Mouse (Mus musculus) forebrain, embryonic 16.5 days (tissue): ENCODE measurements around the gene 1700030J22Rik. TPM values are rescaled to one million over a fixed set of nuclear protein-coding genes. Genes with fewer than 3 reads are reported as not detected.

Experiments
- ATAC-seq: fragments of 200-750 bp; cut with Nextera tagmentation; 2 replicates; pipeline ENCODE4 v1.8.0; 2017; ENCODE audit warnings: mild to moderate bottlenecking, moderate library complexity
- H3K27ac ChIP-seq: fragments of 300-500 bp; sonication (generic); 2 replicates; pipeline ENCODE4 v1.5.1; 2014; ENCODE audit warnings: low read length, control low read depth
- H3K27me3 ChIP-seq: fragments of 300-500 bp; sonication (generic); replicated peaks from 2 replicates; pipeline ENCODE4 v1.6.1; 2014; ENCODE audit warnings: low read length; ENCODE audit not compliant: control insufficient read depth, insufficient read depth
- H3K36me3 ChIP-seq: fragments of 300-500 bp; sonication (generic); 2 replicates; pipeline ENCODE4 v1.6.1; 2014; ENCODE audit not compliant: control insufficient read depth, insufficient read depth
- H3K4me1 ChIP-seq: fragments of 300-500 bp; sonication (generic); replicated peaks from 2 replicates; pipeline ENCODE4 v1.6.1; 2014; ENCODE audit warnings: low read length; ENCODE audit not compliant: control insufficient read depth, insufficient read depth
- H3K4me2 ChIP-seq: fragments of 300-500 bp; sonication (generic); 2 replicates; pipeline ENCODE4 v1.6.1; 2014; ENCODE audit warnings: mild to moderate bottlenecking, low read length, control low read depth
- H3K4me3 ChIP-seq: fragments of 300-500 bp; sonication (generic); replicated peaks from 2 replicates; pipeline ENCODE4 v1.5.1; 2014; ENCODE audit warnings: mild to moderate bottlenecking, low read length, control low read depth
- H3K9ac ChIP-seq: fragments of 300-500 bp; sonication (generic); replicated peaks from 2 replicates; pipeline ENCODE4 v1.6.1; 2014; ENCODE audit warnings: low read depth, low read length, control low read depth
- H3K9me3 ChIP-seq: fragments of 300-500 bp; sonication (generic); 2 replicates; pipeline ENCODE4 v1.6.1; 2016; ENCODE audit warnings: low read length; ENCODE audit not compliant: control insufficient read depth
- WGBS: fragments of 180-500 bp; shearing (Covaris S2); extraction: QIAGEN DNeasy Blood & Tissue Kit; methylation state at CpG from one replicate; pipeline ENCODE4 v1.1.7; 2014; 5-methylcytosine and 5-hydroxymethylcytosine counted together
- polyA plus RNA-seq: library from polyadenylated mRNA; unstranded; fragments of >200 nt; fragmentation: Nextera tagmentation; extraction: Ambion mirVana; gene quantifications from 2 replicates; pipeline ENCODE4 v1.2.1, GENCODE M21; 2015

Gene 1700030J22Rik
- polyA plus RNA-seq, 1 experiment from 2014 or later = 6.8 TPM

DNA sequence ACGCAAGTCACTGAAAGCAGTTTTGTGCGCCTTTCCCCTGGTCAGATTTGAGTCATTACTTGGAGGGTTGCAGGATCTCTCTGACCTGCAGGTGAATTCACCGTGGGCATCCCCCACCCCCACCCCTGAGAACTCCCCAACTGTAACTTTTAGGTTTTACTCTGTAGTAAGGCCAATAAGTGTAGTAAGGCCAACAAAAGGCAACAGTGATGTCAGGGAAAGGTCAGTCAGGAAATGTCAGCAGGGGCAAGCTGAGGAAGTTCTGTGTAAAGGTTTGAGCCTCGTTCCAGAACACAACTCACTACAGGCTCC lies 34.4 kb downstream of the 1700030J22Rik start:
- Histone ChIP-seq H3K9me3 (no peaks in the 10 kb centered on the region), H3K36me3 (no peaks in the 10 kb centered on the region), H3K4me1 (peaks cover 13% of the 10 kb centered on the region), H3K4me3 (peak overlapping the region; percentile 85), H3K27me3 (no peaks in the 10 kb centered on the region), H3K4me2 (peak overlapping the region; percentile 94), H3K27ac (no peak overlapping the region), H3K9ac (no peak overlapping the region)
- WGBS = 16% methylated on average over 4 of the region's 4 CpGs
- ATAC-seq = no peak

DNA sequence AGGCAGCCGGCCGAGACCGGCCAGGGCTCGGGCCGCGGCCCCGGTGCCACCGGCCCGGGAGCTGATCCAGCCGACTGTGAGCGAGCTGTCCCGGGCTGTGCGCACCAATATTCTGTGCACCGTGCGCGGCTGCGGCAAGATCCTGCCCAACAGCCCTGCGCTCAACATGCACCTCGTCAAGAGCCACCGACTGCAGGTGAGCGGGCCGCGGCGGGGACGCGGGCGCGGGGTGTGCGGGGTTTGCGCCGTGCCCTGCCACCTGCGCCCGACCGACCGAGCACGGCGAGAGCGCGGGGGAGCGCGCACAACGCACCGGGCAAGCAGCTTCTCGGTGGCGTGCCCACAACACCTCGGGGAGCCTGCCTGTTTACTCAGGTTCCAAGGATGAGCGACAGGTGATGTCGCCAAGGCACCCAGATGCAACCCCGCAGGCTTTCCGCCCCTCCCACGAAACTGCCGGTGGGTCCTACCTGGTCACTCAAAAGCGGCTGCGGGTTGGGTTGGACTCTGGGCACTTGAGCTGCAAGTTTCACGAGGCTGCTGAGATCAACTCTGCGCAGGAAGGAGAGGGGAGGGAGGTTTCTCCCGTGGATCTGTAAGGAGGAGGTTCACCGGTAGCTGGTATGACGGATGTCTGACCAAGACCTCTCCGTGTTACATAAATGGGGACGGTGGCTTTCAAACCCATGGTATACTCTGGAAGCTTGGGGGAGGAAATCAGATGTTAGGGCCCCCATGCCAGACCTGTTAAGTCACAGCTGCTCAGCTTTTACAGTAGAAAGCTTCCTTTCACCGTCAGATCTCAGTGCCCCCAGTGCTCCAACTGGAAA lies 35.0 kb downstream of the 1700030J22Rik start:
- H3K36me3 ChIP-seq = no peaks in the 10 kb centered on the region
- H3K27me3 ChIP-seq = no peaks in the 10 kb centered on the region
- no peaks in the 10 kb centered on the region for H3K9me3 ChIP-seq
- peaks cover 13% of the 10 kb centered on the region for H3K4me1 ChIP-seq
- H3K27ac ChIP-seq = 0 out of 2 replicates have a peak overlapping the region, but pooled peaks have one; percentile 30
- WGBS = under 1% methylated on average over 57 of the region's 62 CpGs
- peak overlapping the region; percentile 90 for H3K9ac ChIP-seq
- peak; percentile 79 for ATAC-seq
- peak overlapping the region; percentile 85 for H3K4me3 ChIP-seq
- H3K4me2 ChIP-seq = peak overlapping the region; percentile 94

DNA sequence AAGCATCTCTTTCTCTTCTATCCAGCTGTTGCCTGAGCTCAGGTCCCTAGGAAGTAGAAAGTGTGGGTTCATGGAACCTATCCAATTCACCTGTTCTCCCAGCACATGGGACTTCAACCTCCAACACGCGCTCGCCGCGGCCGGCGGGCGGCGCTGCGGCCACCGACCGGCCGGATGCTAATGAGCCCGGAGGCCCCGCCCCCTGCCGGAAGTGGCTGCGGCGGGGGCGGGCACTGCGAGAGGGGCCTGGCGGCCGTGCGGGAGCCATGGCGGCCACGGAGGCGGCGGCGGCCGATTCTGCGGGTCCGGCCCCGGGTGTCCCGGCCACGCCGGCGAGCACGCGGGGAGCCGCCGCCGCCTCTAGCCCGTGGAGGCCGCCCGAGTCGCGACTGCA lies 35.6 kb downstream of the 1700030J22Rik start, which contains the start of gene Atmin:
Atmin (plus strand) TSS at position 233 of the 394 bp plus-strand sequence.
- Histone ChIP-seq H3K36me3 (no peaks in the 10 kb centered on the region), H3K27ac (0 out of 2 replicates have a peak within 1 kb of the TSS, but pooled peaks have one; percentile 30), H3K27me3 (no peaks in the 10 kb centered on the region), H3K9me3 (no peaks in the 10 kb centered on the region), H3K4me1 (peaks cover 13% of the 10 kb centered on the region), H3K4me3 (peak within 1 kb of the TSS; percentile 85), H3K9ac (peak within 1 kb of the TSS; percentile 90), H3K4me2 (peak within 1 kb of the TSS; percentile 94)
- 0% methylated on average over 43 of the region's 46 CpGs for WGBS
- ATAC-seq = peak; percentile 93

DNA sequence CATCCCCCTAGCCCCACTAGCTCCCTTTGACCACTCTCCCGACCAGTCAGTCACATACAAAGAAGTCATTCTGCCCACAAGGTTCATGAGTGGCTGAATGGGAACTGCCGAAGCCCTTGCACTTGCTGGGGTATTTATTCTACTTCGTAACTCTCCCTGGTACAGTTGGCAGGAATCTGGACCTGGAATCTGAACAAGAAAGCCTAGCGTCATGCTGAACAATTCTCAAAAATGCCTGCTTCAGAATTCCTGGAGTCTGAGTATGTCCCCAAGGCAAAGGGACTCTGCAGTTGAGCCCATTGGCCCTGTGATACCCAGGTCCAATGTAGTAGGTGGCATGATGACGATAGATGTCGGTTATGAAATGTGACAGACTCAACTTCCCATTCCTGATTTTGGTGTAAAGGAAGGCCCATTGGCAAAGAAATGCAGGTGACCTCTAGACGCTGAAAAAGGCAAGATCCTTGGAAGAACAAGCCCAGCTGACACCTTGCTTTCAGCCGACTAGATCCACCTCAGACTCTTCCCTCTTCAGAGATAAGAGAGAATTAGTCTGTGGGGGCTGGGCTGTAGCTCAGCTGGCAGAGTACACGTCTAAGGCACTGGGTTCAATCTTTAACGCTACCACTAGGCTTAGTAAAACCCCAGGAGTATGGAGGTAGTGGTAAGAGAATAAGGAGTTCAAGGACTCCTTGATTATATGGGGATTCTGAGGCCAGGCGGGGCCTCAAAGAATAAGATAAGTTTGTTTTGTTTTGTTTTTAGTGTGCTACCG lies 36.3 kb downstream of the 1700030J22Rik start:
- Histone ChIP-seq H3K4me2 (no peak overlapping the region), H3K27me3 (no peaks in the 10 kb centered on the region), H3K9me3 (no peaks in the 10 kb centered on the region), H3K36me3 (no peaks in the 10 kb centered on the region), H3K4me3 (peak overlapping the region; percentile 85; the same call in 1 of the 2 replicates), H3K4me1 (peaks cover 13% of the 10 kb centered on the region), H3K9ac (no peak overlapping the region), H3K27ac (no peak overlapping the region)
- ATAC-seq = 0 out of 2 replicates have a peak, but pooled peaks have one; percentile 16
- 72% methylated on average over 12 of the region's 12 CpGs for WGBS

DNA sequence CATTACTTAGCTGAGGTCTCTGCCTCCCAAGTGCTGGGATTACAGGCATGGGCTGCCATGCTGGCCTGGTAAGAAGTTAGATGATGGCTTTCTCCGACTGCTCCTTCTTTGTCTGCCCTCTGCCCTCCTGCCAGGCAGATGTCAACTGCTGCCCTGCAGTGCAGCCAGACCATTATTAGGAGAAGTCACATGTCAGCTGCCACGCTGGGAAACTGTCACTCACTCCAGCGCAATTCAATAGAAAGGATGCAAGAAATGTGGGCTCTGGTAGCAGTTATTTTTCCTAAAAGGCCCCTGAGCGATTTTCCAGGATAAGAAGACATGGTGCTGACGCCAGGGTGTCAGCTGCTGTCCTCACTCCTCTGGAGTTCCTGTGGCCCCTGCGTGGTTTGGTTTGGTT lies 43.3 kb downstream of the 1700030J22Rik start:
- no peak overlapping the region for H3K4me2 ChIP-seq
- no peak overlapping the region for H3K27ac ChIP-seq
- H3K4me3 ChIP-seq = no peak overlapping the region
- no peaks in the 10 kb centered on the region for H3K27me3 ChIP-seq
- no peaks in the 10 kb centered on the region for H3K36me3 ChIP-seq
- H3K9me3 ChIP-seq = no peaks in the 10 kb centered on the region
- WGBS = 55% methylated on average over 6 of the region's 6 CpGs
- H3K4me1 ChIP-seq = no peaks in the 10 kb centered on the region
- H3K9ac ChIP-seq = no peak overlapping the region
- ATAC-seq = no peak

DNA sequence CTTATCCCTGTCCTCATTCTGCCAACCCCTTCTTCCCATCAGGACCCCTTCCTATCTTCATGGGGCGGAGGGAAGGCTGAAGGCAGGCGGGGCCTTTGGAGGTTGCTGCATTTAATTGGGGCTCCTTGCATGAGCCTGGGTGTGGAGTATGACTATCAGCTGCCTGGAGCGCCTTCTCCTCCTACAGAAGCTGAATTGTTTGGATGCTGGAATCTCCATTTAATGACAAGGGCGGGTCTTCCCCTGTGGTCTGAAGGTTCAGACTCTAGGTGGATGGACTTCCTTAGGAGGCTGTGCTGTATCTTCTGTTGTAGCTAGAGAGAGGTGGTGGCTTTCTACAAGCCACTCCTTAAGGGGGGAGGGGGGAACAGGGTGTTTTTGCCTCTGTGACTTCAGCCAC lies 43.8 kb downstream of the 1700030J22Rik start:
- Histone ChIP-seq H3K4me3 (no peak overlapping the region), H3K36me3 (no peaks in the 10 kb centered on the region), H3K9ac (no peak overlapping the region), H3K4me1 (no peaks in the 10 kb centered on the region), H3K27me3 (no peaks in the 10 kb centered on the region), H3K27ac (no peak overlapping the region), H3K9me3 (no peaks in the 10 kb centered on the region), H3K4me2 (no peak overlapping the region)
- WGBS = 90% methylated on average over 4 of the region's 4 CpGs
- ATAC-seq = no peak

DNA sequence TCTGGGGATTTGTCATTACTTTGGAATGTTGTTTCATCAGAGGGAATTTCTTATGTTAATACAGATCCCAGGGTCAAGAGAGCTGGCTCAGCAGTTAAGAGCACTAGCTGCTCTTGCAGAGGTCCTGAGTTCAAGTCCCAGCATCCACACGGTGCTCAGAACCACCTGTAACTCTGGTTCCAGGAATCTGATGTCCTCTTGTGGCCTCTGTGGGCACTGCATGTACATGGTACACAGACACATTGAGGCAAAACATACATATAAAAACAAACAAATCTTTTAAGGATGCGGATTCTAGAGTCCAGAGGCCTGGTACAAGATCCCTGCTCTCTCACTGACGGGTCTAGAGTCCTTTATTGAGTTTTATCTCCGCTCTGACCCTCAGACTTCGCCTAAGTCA lies 50.2 kb downstream of the 1700030J22Rik start:
- no peaks in the 10 kb centered on the region for H3K36me3 ChIP-seq
- no peaks in the 10 kb centered on the region for H3K4me1 ChIP-seq
- no peak overlapping the region for H3K4me3 ChIP-seq
- ATAC-seq = no peak
- H3K27me3 ChIP-seq = no peaks in the 10 kb centered on the region
- H3K27ac ChIP-seq = no peak overlapping the region
- no peak overlapping the region for H3K9ac ChIP-seq
- no peaks in the 10 kb centered on the region for H3K9me3 ChIP-seq
- 91% methylated on average over 5 of the region's 5 CpGs for WGBS
- no peak overlapping the region for H3K4me2 ChIP-seq

DNA sequence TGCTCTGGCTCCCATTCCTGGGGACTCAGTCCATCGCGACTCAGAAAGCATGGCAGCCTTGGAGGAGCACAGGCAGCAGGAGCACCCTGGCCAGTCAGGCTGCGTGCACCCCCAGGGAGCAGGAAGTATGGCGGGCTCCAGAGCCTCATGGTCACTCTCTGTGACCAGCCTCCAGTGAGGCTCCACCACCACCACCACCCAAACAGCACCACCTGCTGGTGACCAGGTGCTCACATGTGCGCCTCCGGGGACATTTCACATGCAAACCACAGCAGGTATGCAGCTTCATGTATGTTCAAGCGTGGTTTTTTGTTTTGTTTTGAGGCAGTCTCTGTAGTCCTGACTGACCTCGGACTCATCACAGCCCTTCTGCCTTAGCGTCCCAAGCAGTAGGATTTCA lies 50.9 kb downstream of the 1700030J22Rik start:
- H3K9me3 ChIP-seq = no peaks in the 10 kb centered on the region
- ATAC-seq = no peak
- H3K27ac ChIP-seq = no peak overlapping the region
- no peaks in the 10 kb centered on the region for H3K4me1 ChIP-seq
- H3K36me3 ChIP-seq = no peaks in the 10 kb centered on the region
- no peak overlapping the region for H3K4me3 ChIP-seq
- 81% methylated on average over 9 of the region's 9 CpGs for WGBS
- no peaks in the 10 kb centered on the region for H3K27me3 ChIP-seq
- no peak overlapping the region for H3K4me2 ChIP-seq
- no peak overlapping the region for H3K9ac ChIP-seq

DNA sequence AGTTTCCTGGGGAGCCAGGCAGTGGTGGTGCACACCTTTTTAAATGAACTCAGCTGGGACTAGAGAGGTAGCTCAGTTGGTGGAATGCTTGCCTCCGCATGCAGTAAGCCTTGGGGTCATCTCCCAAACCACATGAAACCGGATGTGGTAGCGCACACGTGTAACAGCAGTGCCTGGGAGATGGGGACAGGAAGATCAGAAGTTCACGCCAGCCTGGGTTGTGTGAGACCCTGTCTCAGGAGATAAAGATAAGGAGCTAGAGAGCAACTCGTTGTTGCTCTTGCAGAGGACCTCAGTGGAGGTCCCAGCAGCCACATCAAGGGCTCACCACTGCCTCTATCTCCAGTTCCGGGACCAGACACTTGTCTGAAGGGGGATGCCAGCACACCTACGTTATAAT lies 55.2 kb downstream of the 1700030J22Rik start:
- ATAC-seq = no peak
- Histone ChIP-seq H3K9ac (no peak overlapping the region), H3K4me1 (peaks cover 10% of the 10 kb centered on the region), H3K4me2 (no peak overlapping the region), H3K9me3 (no peaks in the 10 kb centered on the region), H3K4me3 (no peak overlapping the region), H3K36me3 (no peaks in the 10 kb centered on the region), H3K27me3 (no peaks in the 10 kb centered on the region), H3K27ac (no peak overlapping the region)
- WGBS = 98% methylated on average over 8 of the region's 8 CpGs
